Mouse (Mus musculus): ENCODE results near the gene Rhox4e.
"Not testable (repeated sequence)": the region's sequence is repeated elsewhere in the genome, so short reads cannot be mapped to it uniquely, and the experiment has no call there.

Gene Rhox4e

GRCm38 (mm10) chrX:37557112-37557511 lies at the start of gene Rhox4e:
Gene Rhox4e, plus strand, starts transcription at chrX:37557412.
- DNase-seq (ENCODE audit: low read depth, low spot score), result not testable (repeated sequence)

GRCm38 (mm10) chrX:37514059-37514458 lies 43.2 kb upstream of the Rhox4e start, which contains the start of gene Rhox4d:
Gene Rhox4d, plus strand, starts transcription at chrX:37514359.
- not testable (repeated sequence) for DNase-seq (ENCODE audit: low read depth, low spot score)

- DNase-seq (ENCODE audit: low read depth, low spot score), result not testable (repeated sequence)
Measured at GRCm38 (mm10) chrX:37530152-37530551, 27.1 kb upstream of the Rhox4e start, which contains the start of gene Rhox2e. Gene Rhox2e, plus strand, starts transcription at chrX:37530452.

- not testable (repeated sequence) for DNase-seq (ENCODE audit: low read depth, low spot score)
Measured at GRCm38 (mm10) chrX:37541719-37542118, 15.5 kb upstream of the Rhox4e start, which contains the start of gene Rhox3e. Gene Rhox3e, plus strand, starts transcription at chrX:37542019.

- not testable (repeated sequence) for DNase-seq (ENCODE audit: low read depth, low spot score)
Measured at GRCm38 (mm10) chrX:37571105-37571504, 13.9 kb downstream of the Rhox4e start, which contains the start of gene Rhox2f. Gene Rhox2f, plus strand, starts transcription at chrX:37571405.

- not testable (repeated sequence) for DNase-seq (ENCODE audit: low read depth, low spot score)
Measured at GRCm38 (mm10) chrX:37572638-37573037, 15.4 kb downstream of the Rhox4e start.

- DNase-seq (ENCODE audit: low read depth, low spot score), result not testable (repeated sequence)
Measured at GRCm38 (mm10) chrX:37580692-37581091, 23.5 kb downstream of the Rhox4e start, which contains the start of gene Rhox3f. Gene Rhox3f, plus strand, starts transcription at chrX:37580992.

GRCm38 (mm10) chrX:37607604-37608003 lies 50.4 kb downstream of the Rhox4e start, which contains the start of gene Rhox4f:
Gene Rhox4f, minus strand, starts transcription at chrX:37607704.
- DNase-seq (ENCODE audit: low read depth, low spot score), result not testable (repeated sequence)
